Mouse (Mus musculus): ENCODE data around the gene Thap2. TPM values are rescaled to one million over a fixed set of nuclear protein-coding genes. Genes with fewer than 3 reads are reported as not detected.
A peak's percentile ranks its signal among the peaks of the same experiment; 100 is the strongest.

The Thap2 gene
- polyA plus RNA-seq, 1 experiment: 9.1 TPM

DNA sequence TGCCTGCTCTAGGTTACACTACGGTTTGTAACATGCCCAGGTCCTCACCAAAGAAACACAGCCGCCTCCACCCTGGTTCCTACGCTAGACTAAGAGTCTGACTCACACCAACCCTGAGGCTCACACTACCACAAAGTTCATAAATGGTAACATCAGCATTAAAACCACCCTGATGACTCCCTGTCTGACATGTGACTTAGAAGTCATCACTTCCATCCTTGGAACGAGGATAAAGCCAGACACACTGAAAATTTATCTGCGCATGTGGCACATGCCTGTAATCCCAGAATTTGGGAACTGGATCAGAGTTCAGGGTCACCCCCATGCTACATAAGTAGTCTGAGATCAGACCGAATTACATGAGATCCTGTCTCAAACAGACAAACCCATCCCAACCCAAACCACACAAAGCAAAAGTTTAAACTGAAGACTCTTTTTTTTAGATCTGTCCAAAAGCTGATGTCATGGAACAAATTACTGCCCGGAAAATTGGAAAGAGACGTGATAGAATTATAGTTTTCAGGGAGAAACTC is 51.8 kb downstream of the Thap2 start:
- Histone ChIP-seq H3K27ac (ENCODE audit: control insufficient read depth, insufficient read depth, low read length) (no peak overlapping the region), H3K36me3 (ENCODE audit: control insufficient read depth, insufficient read depth, low read length) (no peaks in the 10 kb centered on the region), H3K4me3 (ENCODE audit: control insufficient read depth, insufficient read depth, low read length) (no peak overlapping the region), H3K27me3 (ENCODE audit: control insufficient read depth, insufficient read depth, low read length) (no peaks in the 10 kb centered on the region), H3K4me1 (replicated peaks; ENCODE audit: control insufficient read depth, insufficient read depth, low read length) (peaks cover 11% of the 10 kb centered on the region)
- DNase-seq: no peak
- 90% methylated on average over 8 of the region's 8 CpGs for WGBS
- TF ChIP-seq CTCF (IDR thresholded peaks at IDR 0.05; ENCODE audit: borderline replicate concordance, control insufficient read depth, extremely low read depth, insufficient read depth, low read length, poor library complexity) (no peak), POLR2A (IDR thresholded peaks at IDR 0.05; ENCODE audit: control insufficient read depth, extremely low read depth, insufficient read depth, low read length, poor library complexity) (no peak)

DNA sequence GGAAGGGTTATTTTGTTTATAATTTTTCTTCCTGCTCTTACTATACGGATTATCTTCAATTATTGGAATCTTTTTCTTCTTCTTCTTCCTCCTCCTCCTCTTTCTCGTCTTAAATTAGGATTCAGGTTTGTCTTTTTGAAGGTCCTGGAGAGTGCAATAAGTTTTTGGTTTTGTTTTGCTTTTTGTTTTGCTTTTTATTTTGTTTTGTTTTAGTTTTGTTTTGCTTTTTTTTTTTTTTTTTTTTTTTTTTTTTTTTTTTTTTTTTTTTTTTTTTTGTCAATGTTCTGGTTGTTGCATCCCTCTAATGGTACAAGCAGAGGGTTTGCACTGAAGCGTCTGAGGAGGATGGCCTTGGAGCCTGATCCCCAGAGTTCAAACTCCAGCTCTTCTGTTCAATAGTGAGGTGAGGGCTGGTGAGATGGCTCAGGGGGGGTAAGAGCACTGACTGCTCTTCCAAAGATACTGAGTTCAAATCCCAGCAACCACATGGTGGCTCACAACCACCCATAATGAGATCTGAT is 55.2 kb downstream of the Thap2 start:
- no peak overlapping the region for H3K4me3 ChIP-seq (ENCODE audit: control insufficient read depth, insufficient read depth, low read length)
- H3K27me3 ChIP-seq (ENCODE audit: control insufficient read depth, insufficient read depth, low read length): no peaks in the 10 kb centered on the region
- H3K36me3 ChIP-seq (ENCODE audit: control insufficient read depth, insufficient read depth, low read length): no peaks in the 10 kb centered on the region
- TF ChIP-seq CTCF (IDR thresholded peaks at IDR 0.05; ENCODE audit: borderline replicate concordance, control insufficient read depth, extremely low read depth, insufficient read depth, low read length, poor library complexity): no peak
- TF ChIP-seq POLR2A (IDR thresholded peaks at IDR 0.05; ENCODE audit: control insufficient read depth, extremely low read depth, insufficient read depth, low read length, poor library complexity): no peak
- no peak overlapping the region for H3K27ac ChIP-seq (ENCODE audit: control insufficient read depth, insufficient read depth, low read length)
- DNase-seq: no peak
- H3K4me1 ChIP-seq (replicated peaks; ENCODE audit: control insufficient read depth, insufficient read depth, low read length): peaks cover 19% of the 10 kb centered on the region
- 59% methylated on average over 3 of the region's 3 CpGs for WGBS

DNA sequence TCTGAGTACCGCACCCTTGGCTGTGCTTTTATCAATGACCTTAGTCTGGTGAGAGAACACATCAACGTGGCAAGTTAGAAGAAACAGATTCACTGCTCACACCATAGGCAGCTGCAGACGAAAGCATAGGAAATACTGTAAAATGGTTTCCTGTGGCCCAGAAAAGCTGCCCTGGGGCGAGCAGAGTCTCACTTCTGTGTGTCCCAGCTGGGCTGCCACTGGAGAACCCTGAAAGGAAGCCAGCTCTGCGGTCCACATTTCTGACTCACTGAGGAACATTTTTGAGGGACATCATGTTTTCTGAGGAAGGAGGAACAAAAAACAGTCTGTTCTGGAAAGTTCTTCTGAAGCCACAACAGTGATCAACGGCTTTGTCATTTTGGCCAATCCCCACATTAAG is 55.7 kb downstream of the Thap2 start:
- Histone ChIP-seq H3K27me3 (ENCODE audit: control insufficient read depth, insufficient read depth, low read length) (no peaks in the 10 kb centered on the region), H3K36me3 (ENCODE audit: control insufficient read depth, insufficient read depth, low read length) (no peaks in the 10 kb centered on the region), H3K27ac (ENCODE audit: control insufficient read depth, insufficient read depth, low read length) (peak overlapping the region; percentile 83), H3K4me1 (replicated peaks; ENCODE audit: control insufficient read depth, insufficient read depth, low read length) (peaks cover 19% of the 10 kb centered on the region), H3K4me3 (ENCODE audit: control insufficient read depth, insufficient read depth, low read length) (no peak overlapping the region)
- TF ChIP-seq CTCF (IDR thresholded peaks at IDR 0.05; ENCODE audit: borderline replicate concordance, control insufficient read depth, extremely low read depth, insufficient read depth, low read length, poor library complexity) (no peak), POLR2A (IDR thresholded peaks at IDR 0.05; ENCODE audit: control insufficient read depth, extremely low read depth, insufficient read depth, low read length, poor library complexity) (no peak)
- peak; percentile 40 for DNase-seq
- WGBS: 8% methylated on average over 6 of the region's 6 CpGs

DNA sequence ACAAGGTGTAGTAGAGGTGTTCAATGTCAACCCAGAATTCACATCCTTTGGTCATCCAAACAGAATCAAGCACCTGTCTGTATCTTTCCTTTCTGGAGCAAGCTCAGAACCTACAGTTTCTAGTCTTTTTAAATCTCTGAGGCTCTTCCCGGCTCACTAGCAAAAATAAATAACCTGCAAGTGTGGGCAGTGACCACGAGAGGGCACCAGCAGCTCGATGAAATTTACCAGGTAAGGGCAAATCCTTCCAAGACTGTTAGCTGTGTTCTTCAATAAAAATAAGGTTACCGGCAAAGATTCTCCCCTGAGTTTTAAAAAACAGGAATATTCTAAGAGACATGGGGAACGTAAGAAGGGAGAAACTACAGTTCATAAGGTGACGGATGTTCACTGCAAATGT is 60.9 kb downstream of the Thap2 start:
- no peak overlapping the region for H3K4me3 ChIP-seq (ENCODE audit: control insufficient read depth, insufficient read depth, low read length)
- WGBS: 10% methylated on average over 6 of the region's 6 CpGs
- peak; percentile 75 for DNase-seq
- H3K27ac ChIP-seq (ENCODE audit: control insufficient read depth, insufficient read depth, low read length): no peak overlapping the region
- no peak for TF ChIP-seq CTCF (IDR thresholded peaks at IDR 0.05; ENCODE audit: borderline replicate concordance, control insufficient read depth, extremely low read depth, insufficient read depth, low read length, poor library complexity)
- TF ChIP-seq POLR2A (IDR thresholded peaks at IDR 0.05; ENCODE audit: control insufficient read depth, extremely low read depth, insufficient read depth, low read length, poor library complexity): no peak
- no peaks in the 10 kb centered on the region for H3K27me3 ChIP-seq (ENCODE audit: control insufficient read depth, insufficient read depth, low read length)
- H3K36me3 ChIP-seq (ENCODE audit: control insufficient read depth, insufficient read depth, low read length): no peaks in the 10 kb centered on the region
- peaks cover 16% of the 10 kb centered on the region for H3K4me1 ChIP-seq (replicated peaks; ENCODE audit: control insufficient read depth, insufficient read depth, low read length)

DNA sequence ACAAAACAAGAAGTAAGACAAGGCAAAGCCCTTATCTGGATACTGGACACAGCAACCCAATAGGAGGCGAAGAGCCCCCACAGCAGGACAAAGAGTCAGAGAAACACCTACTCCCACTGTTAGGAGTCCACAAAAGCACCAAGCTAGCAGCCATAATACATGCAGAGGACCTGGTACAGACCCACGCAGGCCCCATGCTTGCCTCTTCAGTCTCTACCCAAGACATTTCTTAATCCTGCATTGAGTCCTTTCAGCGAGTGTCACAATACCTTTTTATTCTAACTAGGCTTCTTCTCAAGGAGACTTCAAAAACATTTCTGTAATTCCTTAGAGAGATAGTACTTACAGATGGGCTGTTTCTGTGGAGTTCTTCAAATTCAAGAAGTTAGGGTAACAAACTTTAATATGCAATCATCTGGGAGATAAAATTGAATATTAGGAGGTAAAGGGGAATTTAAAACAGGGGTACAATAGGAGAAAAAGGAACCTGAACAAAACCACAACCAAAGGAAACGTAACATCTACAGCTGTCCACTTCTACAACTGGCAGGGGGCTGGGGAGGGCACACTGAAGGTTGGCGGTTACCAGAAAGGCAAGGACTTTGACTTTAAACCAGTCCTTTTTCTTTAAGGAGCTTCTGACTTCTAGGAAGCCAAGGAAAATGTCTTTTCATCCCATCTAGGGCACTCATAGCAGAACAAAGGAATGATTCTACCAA is 62.8 kb downstream of the Thap2 start:
- H3K36me3 ChIP-seq (ENCODE audit: control insufficient read depth, insufficient read depth, low read length): no peaks in the 10 kb centered on the region
- no peak overlapping the region for H3K27ac ChIP-seq (ENCODE audit: control insufficient read depth, insufficient read depth, low read length)
- no peak for DNase-seq
- WGBS: 48% methylated on average over 5 of the region's 5 CpGs
- 0 out of 2 replicates have a peak, but pooled peaks cover 1% of the 10 kb centered on the region for H3K4me1 ChIP-seq (replicated peaks; ENCODE audit: control insufficient read depth, insufficient read depth, low read length)
- no peaks in the 10 kb centered on the region for H3K27me3 ChIP-seq (ENCODE audit: control insufficient read depth, insufficient read depth, low read length)
- no peak overlapping the region for H3K4me3 ChIP-seq (ENCODE audit: control insufficient read depth, insufficient read depth, low read length)
- TF ChIP-seq CTCF (IDR thresholded peaks at IDR 0.05; ENCODE audit: borderline replicate concordance, control insufficient read depth, extremely low read depth, insufficient read depth, low read length, poor library complexity): no peak
- no peak for TF ChIP-seq POLR2A (IDR thresholded peaks at IDR 0.05; ENCODE audit: control insufficient read depth, extremely low read depth, insufficient read depth, low read length, poor library complexity)

Other genes with a start within 250 kb of the Thap2 start
- gene Tph2, start 199.4 kb downstream of the Thap2 start, polyA plus RNA-seq (2012; rRNA removed): 0.08 TPM in 1 of 2 replicates, not detected in the other
- gene Tbc1d15, start 133.0 kb downstream of the Thap2 start, polyA plus RNA-seq (2012; rRNA removed): 7.0 and 8.7 TPM in 2 replicates
- gene Rab21, start 68.8 kb downstream of the Thap2 start, polyA plus RNA-seq (2012; rRNA removed): 32.4 and 50.0 TPM in 2 replicates
- gene Tmem19, start 21.9 kb downstream of the Thap2 start, polyA plus RNA-seq (2012; rRNA removed): 28.5 and 31.1 TPM in 2 replicates
- gene Zfc3h1, start 516 bp upstream of the Thap2 start, polyA plus RNA-seq (2012; rRNA removed): 32.7 and 46.8 TPM in 2 replicates
- gene A930009A15Rik, start 185.5 kb upstream of the Thap2 start, polyA plus RNA-seq (2012; rRNA removed): not detected in 2 replicates
- gene Lgr5, start 203.3 kb upstream of the Thap2 start, polyA plus RNA-seq (2012; rRNA removed): 0.08 and 0.15 TPM in 2 replicates